Mouse (Mus musculus): ENCODE data around the gene C130050O18Rik. TPM values are rescaled to one million over a fixed set of nuclear protein-coding genes. Genes with fewer than 3 reads are reported as not detected.

Gene C130050O18Rik
- total and polyA plus RNA-seq, 3 experiments = 0.12 to 0.21 TPM; not detected in 1

DNA sequence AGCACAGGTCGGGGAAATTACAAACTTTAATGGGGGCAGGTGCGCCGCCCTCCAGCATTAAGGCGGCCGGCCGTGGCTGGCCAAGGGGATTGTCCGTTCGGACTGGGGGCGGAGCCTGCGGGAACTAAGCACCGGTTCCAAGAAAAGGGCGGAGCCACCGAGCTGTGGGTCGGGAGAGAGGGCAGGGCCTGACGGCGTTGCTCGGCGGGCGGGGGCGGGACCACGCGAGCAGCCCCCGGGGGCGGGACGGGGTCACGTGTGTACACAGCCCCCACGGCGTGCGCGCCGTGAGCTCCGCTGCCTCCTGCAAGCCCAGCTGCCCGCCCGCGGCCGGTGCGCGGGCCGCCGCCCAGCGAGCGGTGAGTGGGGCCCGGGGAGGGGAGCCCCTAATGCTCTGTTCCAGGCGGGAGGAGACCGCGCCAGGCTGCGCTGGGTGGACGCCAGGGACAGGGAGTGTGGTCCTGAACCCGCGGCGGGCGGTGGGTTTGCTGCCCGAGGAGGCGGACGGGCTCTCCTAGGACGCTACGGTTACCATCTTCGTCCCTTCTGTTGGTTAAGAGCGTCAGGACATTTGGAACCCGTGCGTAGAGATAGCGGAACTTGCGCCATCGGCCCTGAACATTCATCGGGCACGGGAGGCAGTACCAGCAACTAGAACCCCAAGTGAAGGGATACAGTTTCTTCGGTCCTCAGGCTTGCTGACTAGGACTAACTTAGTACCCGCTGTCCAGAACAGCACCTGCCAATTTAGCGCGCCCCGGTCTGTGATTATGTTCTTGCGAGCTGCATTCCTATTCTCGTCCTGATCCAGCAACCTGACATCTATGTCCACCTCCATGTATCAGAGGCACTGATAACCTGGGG, 24.5 kb upstream of the C130050O18Rik start (continued):
- 0 out of 2 replicates have a peak, but pooled peaks have one; percentile 23 for TF ChIP-seq HCFC1 (IDR thresholded peaks at IDR 0.05; ENCODE audit: low read depth, low read length)
- no peak for TF ChIP-seq GABPA (IDR thresholded peaks at IDR 0.05; ENCODE audit: low read depth, low read length)
- TF ChIP-seq KAT2A (conservative IDR thresholded peaks at IDR 0.05; ENCODE audit: low read depth, low read length) = no peak

DNA sequence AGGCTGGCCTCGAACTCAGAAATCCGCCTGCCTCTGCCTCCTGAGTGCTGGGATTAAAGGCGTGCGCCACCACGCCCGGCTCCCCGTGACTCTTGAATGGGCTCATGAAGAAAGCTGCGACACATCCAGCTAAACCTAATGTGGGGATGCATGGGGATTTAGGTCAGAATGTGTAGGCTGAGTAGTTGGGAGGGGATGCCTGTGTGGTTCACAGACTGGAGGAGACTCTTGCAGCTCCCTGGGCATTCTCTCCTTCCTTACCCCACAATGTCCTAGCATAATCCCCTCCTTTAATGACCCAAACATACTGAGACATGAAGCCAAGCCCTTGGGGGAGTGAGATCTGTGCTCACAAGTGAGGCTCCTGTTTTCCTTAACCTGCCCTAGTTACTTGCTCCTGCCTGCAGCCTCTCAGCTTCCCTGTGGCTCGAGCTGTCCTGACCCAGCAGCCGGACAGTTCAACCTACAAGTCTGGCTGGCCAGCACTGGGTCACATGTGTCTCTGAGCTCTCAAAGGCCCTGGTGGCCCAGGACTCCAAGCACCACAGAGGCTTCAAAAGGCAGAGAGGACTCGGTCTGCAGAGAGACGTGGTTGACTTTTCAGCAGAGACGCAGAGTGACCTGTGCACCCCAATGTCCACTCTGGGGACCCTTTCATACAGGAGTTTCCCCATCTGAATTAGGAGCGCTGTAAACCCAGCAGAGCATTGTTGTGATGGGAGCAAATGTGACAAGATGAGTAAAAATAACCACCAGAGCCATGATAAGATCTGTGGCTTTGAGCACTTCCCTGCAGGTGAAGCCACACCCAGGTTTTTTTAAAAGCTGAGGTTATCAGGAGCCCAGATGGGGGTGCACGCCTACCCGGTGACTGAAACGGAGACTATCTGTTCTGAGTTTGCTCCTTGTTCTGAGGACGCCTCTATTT, 23.2 kb upstream of the C130050O18Rik start:
- Histone ChIP-seq H3K27ac (ENCODE audit: control insufficient read depth, low read depth, low read length) (peak overlapping the region; percentile 98), H3K9me3 (replicated peaks; ENCODE audit: insufficient read depth, low read length) (no peaks in the 10 kb centered on the region), H3K79me2 (ENCODE audit: control insufficient read depth, insufficient read depth, low read length, poor library complexity) (peaks cover 14% of the 10 kb centered on the region), H3K4me3 (ENCODE audit: control insufficient read depth in 1 of 2, insufficient read depth in 1 of 2, low read depth in 2 of 2, low read length in 2 of 2) (peak overlapping the region; percentile 14 to 66; a peak in 3 of 4 replicates), H3K9ac (ENCODE audit: control insufficient read depth, low read depth, low read length, poor library complexity, severe bottlenecking) (peak overlapping the region; percentile 81), H3K36me3 (ENCODE audit: control insufficient read depth in 1 of 2, insufficient read depth in 2 of 2, low read length in 2 of 2) (peaks cover 0 to 30% of the 10 kb centered on the region in 2 experiments; a peak in 2 of 4 replicates), H3K27me3 (ENCODE audit: control insufficient read depth in 1 of 2, insufficient read depth in 2 of 2, low read length in 2 of 2) (no peaks in the 10 kb centered on the region), H3K4me1 (ENCODE audit: control insufficient read depth in 1 of 2, insufficient read depth in 2 of 2, low read length in 2 of 2) (peaks cover 18 to 36% of the 10 kb centered on the region in 2 experiments)
- DNase-seq (ENCODE audit: low read depth, low spot score) = peak; percentile 92
- TF ChIP-seq SIN3A (IDR thresholded peaks at IDR 0.05; ENCODE audit: low read length) (peak; percentile 92), ETS1 (IDR thresholded peaks at IDR 0.05; ENCODE audit: low read depth, low read length) (peak; percentile 99), UBTF (IDR thresholded peaks at IDR 0.05; ENCODE audit: borderline replicate concordance, insufficient read depth, low read depth, low read length) (no peak), CTCF (IDR thresholded peaks at IDR 0.05 in 2 of 3, conservative IDR thresholded peaks at IDR 0.05 in 1 of 3; ENCODE audit: control insufficient read depth in 1 of 3, insufficient read depth in 1 of 3, low read depth in 2 of 3, low read length in 3 of 3, poor library complexity in 1 of 3, severe bottlenecking in 1 of 3) (no peak), ELF1 (IDR thresholded peaks at IDR 0.05; ENCODE audit: low read depth, low read length) (no peak), MXI1 (IDR thresholded peaks at IDR 0.05; ENCODE audit: low read depth, low read length) (peak; percentile 65), GATA1 (IDR thresholded peaks at IDR 0.05; ENCODE audit: low read depth, low read length) (peak; percentile 98), NELFE (IDR thresholded peaks at IDR 0.05; ENCODE audit: low read depth, low read length) (no peak), TBP (IDR thresholded peaks at IDR 0.05; ENCODE audit: low read depth, low read length) (0 out of 2 replicates have a peak, but pooled peaks have one; percentile 50), NRF1 (IDR thresholded peaks at IDR 0.05; ENCODE audit: insufficient read depth, low read depth, low read length, poor library complexity, severe bottlenecking) (no peak), MEF2A (IDR thresholded peaks at IDR 0.05; ENCODE audit: extremely low read depth, insufficient replicate concordance, low read depth, low read length, poor library complexity, severe bottlenecking) (peak; percentile 98), POLR2A (IDR thresholded peaks at IDR 0.05; ENCODE audit: control insufficient read depth in 1 of 2, insufficient read depth in 1 of 2, low read depth in 1 of 2, low read length in 2 of 2, poor library complexity in 1 of 2) (peak in 1 of 2 experiments; percentile 2; a peak in 1 of 4 replicates), KAT2A (conservative IDR thresholded peaks at IDR 0.05; ENCODE audit: low read depth, low read length) (no peak), RAD21 (IDR thresholded peaks at IDR 0.05; ENCODE audit: low read depth, low read length) (no peak), ZC3H11A (IDR thresholded peaks at IDR 0.05; ENCODE audit: low read depth, low read length) (no peak), CHD2 (IDR thresholded peaks at IDR 0.05; ENCODE audit: low read length) (no peak), USF2 (IDR thresholded peaks at IDR 0.05; ENCODE audit: borderline replicate concordance in 1 of 2, insufficient read depth in 1 of 2, low read depth in 1 of 2, low read length in 2 of 2) (no peak), MYB (IDR thresholded peaks at IDR 0.05; ENCODE audit: low read depth, low read length) (no peak), USF1 (IDR thresholded peaks at IDR 0.05; ENCODE audit: low read depth, low read length) (no peak), GABPA (IDR thresholded peaks at IDR 0.05; ENCODE audit: low read depth, low read length) (no peak), MAX (IDR thresholded peaks at IDR 0.05; ENCODE audit: low read length) (no peak), ZNF384 (IDR thresholded peaks at IDR 0.05; ENCODE audit: low read depth, low read length) (peak; percentile 98), MYC (IDR thresholded peaks at IDR 0.05; ENCODE audit: low read depth, low read length) (peak; percentile 66; the same call in 1 of the 2 replicates), ZMIZ1 (IDR thresholded peaks at IDR 0.05; ENCODE audit: low read depth, low read length) (0 out of 2 replicates have a peak, but pooled peaks have one; percentile 23), TAL1 (IDR thresholded peaks at IDR 0.05; ENCODE audit: low read length) (peak; percentile 73), POLR2AphosphoS5 (IDR thresholded peaks at IDR 0.05; ENCODE audit: borderline replicate concordance, low read depth, low read length) (no peak), MAFK (IDR thresholded peaks at IDR 0.05; ENCODE audit: borderline replicate concordance, low read depth, low read length) (no peak; the same call in 1 of the 2 replicates), RCOR1 (IDR thresholded peaks at IDR 0.05; ENCODE audit: low read depth, low read length) (peak; percentile 77)
